Mouse (Mus musculus): ENCODE measurements around the gene Cpox. TPM values are rescaled to one million over a fixed set of nuclear protein-coding genes. Genes with fewer than 3 reads are reported as not detected.

Gene Cpox
- polyA plus RNA-seq, 1 experiment from 2014 or later: 388 TPM

- Histone ChIP-seq H3K4me1 (replicated peaks; ENCODE audit: control insufficient read depth, insufficient read depth, low read length) (peaks cover 44% of the 10 kb centered on the region), H3K36me3 (ENCODE audit: control insufficient read depth, insufficient read depth, low read length) (peaks cover 35% of the 10 kb centered on the region), H3K27me3 (replicated peaks; ENCODE audit: control insufficient read depth, insufficient read depth, low read length) (no peaks in the 10 kb centered on the region), H3K9me3 (ENCODE audit: control insufficient read depth, low read length) (no peaks in the 10 kb centered on the region), H3K4me3 (ENCODE audit: low read depth, low read length) (peak overlapping the region; percentile 100), H3K4me2 (peak overlapping the region; percentile 65), H3K27ac (ENCODE audit: low read depth, low read length) (peak overlapping the region; percentile 91), H3K9ac (ENCODE audit: low read depth, low read length) (peak overlapping the region; percentile 88)
- 63% methylated on average over 13 of the region's 13 CpGs for WGBS
- ATAC-seq (replicated peaks; ENCODE audit: low FRiP score) (no peak), DNase-seq (ENCODE audit: low spot score) (no peak)
Measured at GRCm38 (mm10) chr16:58672396-58672795, 2.3 kb downstream of the Cpox start.

GRCm38 (mm10) chr16:58673811-58674410 is 3.8 kb downstream of the Cpox start:
- H3K27me3 ChIP-seq (replicated peaks; ENCODE audit: control insufficient read depth, insufficient read depth, low read length): no peaks in the 10 kb centered on the region
- H3K27ac ChIP-seq (ENCODE audit: low read depth, low read length): peak overlapping the region; percentile 41; the same call in 1 of the 2 replicates
- peak overlapping the region; percentile 65 for H3K4me2 ChIP-seq
- H3K9me3 ChIP-seq (ENCODE audit: control insufficient read depth, low read length): no peaks in the 10 kb centered on the region
- no peak for DNase-seq (ENCODE audit: low spot score)
- ATAC-seq (replicated peaks; ENCODE audit: low FRiP score): no peak
- WGBS: 91% methylated on average over 15 of the region's 15 CpGs
- H3K36me3 ChIP-seq (ENCODE audit: control insufficient read depth, insufficient read depth, low read length): peaks cover 46% of the 10 kb centered on the region
- H3K9ac ChIP-seq (ENCODE audit: low read depth, low read length): peak overlapping the region; percentile 27
- H3K4me1 ChIP-seq (replicated peaks; ENCODE audit: control insufficient read depth, insufficient read depth, low read length): peaks cover 34% of the 10 kb centered on the region
- peak overlapping the region; percentile 100 for H3K4me3 ChIP-seq (ENCODE audit: low read depth, low read length)

- peak overlapping the region; percentile 100 for H3K4me3 ChIP-seq (ENCODE audit: low read depth, low read length)
- H3K9me3 ChIP-seq (ENCODE audit: control insufficient read depth, low read length): no peaks in the 10 kb centered on the region
- DNase-seq (ENCODE audit: low spot score): no peak
- ATAC-seq (replicated peaks; ENCODE audit: low FRiP score): no peak
- peaks cover 27% of the 10 kb centered on the region for H3K4me1 ChIP-seq (replicated peaks; ENCODE audit: control insufficient read depth, insufficient read depth, low read length)
- no peaks in the 10 kb centered on the region for H3K27me3 ChIP-seq (replicated peaks; ENCODE audit: control insufficient read depth, insufficient read depth, low read length)
- H3K27ac ChIP-seq (ENCODE audit: low read depth, low read length): no peak overlapping the region; the same call in 1 of the 2 replicates
- 93% methylated on average over 13 of the region's 13 CpGs for WGBS
- H3K36me3 ChIP-seq (ENCODE audit: control insufficient read depth, insufficient read depth, low read length): peaks cover 46% of the 10 kb centered on the region
- 0 out of 2 replicates have a peak overlapping the region, but pooled peaks have one; percentile 5 for H3K9ac ChIP-seq (ENCODE audit: low read depth, low read length)
- peak overlapping the region; percentile 65 for H3K4me2 ChIP-seq
Measured at GRCm38 (mm10) chr16:58675256-58675655, 5.2 kb downstream of the Cpox start.

GRCm38 (mm10) chr16:58676156-58676555 is 6.1 kb downstream of the Cpox start:
- Histone ChIP-seq H3K4me1 (replicated peaks; ENCODE audit: control insufficient read depth, insufficient read depth, low read length) (peaks cover 27% of the 10 kb centered on the region), H3K9me3 (ENCODE audit: control insufficient read depth, low read length) (no peaks in the 10 kb centered on the region), H3K27me3 (replicated peaks; ENCODE audit: control insufficient read depth, insufficient read depth, low read length) (no peaks in the 10 kb centered on the region), H3K27ac (ENCODE audit: low read depth, low read length) (no peak overlapping the region), H3K36me3 (ENCODE audit: control insufficient read depth, insufficient read depth, low read length) (peaks cover 49% of the 10 kb centered on the region), H3K4me2 (peak overlapping the region; percentile 53), H3K4me3 (ENCODE audit: low read depth, low read length) (peak overlapping the region; percentile 15; the same call in 1 of the 2 replicates), H3K9ac (ENCODE audit: low read depth, low read length) (0 out of 2 replicates have a peak overlapping the region, but pooled peaks have one; percentile 25)
- 78% methylated on average over 7 of the region's 7 CpGs for WGBS
- ATAC-seq (replicated peaks; ENCODE audit: low FRiP score): peak; percentile 8; the same call in 1 of the 2 replicates
- no peak for DNase-seq (ENCODE audit: low spot score)

- WGBS: 63% methylated on average over 3 of the region's 3 CpGs
- H3K27ac ChIP-seq (ENCODE audit: low read depth, low read length): no peak overlapping the region
- peak; percentile 54 for ATAC-seq (replicated peaks; ENCODE audit: low FRiP score)
- H3K4me2 ChIP-seq: peak overlapping the region; percentile 53
- H3K9ac ChIP-seq (ENCODE audit: low read depth, low read length): peak overlapping the region; percentile 25; the same call in 1 of the 2 replicates
- no peaks in the 10 kb centered on the region for H3K27me3 ChIP-seq (replicated peaks; ENCODE audit: control insufficient read depth, insufficient read depth, low read length)
- peak overlapping the region; percentile 15; the same call in 1 of the 2 replicates for H3K4me3 ChIP-seq (ENCODE audit: low read depth, low read length)
- H3K4me1 ChIP-seq (replicated peaks; ENCODE audit: control insufficient read depth, insufficient read depth, low read length): peaks cover 27% of the 10 kb centered on the region
- peaks cover 49% of the 10 kb centered on the region for H3K36me3 ChIP-seq (ENCODE audit: control insufficient read depth, insufficient read depth, low read length)
- no peak for DNase-seq (ENCODE audit: low spot score)
- no peaks in the 10 kb centered on the region for H3K9me3 ChIP-seq (ENCODE audit: control insufficient read depth, low read length)
Measured at GRCm38 (mm10) chr16:58676633-58677032, 6.5 kb downstream of the Cpox start.

GRCm38 (mm10) chr16:58677491-58677890 is 7.4 kb downstream of the Cpox start:
- WGBS: 88% methylated on average over 5 of the region's 5 CpGs
- no peak for ATAC-seq (replicated peaks; ENCODE audit: low FRiP score)
- peaks cover 45% of the 10 kb centered on the region for H3K36me3 ChIP-seq (ENCODE audit: control insufficient read depth, insufficient read depth, low read length)
- no peaks in the 10 kb centered on the region for H3K9me3 ChIP-seq (ENCODE audit: control insufficient read depth, low read length)
- no peak overlapping the region for H3K4me3 ChIP-seq (ENCODE audit: low read depth, low read length)
- peaks cover 27% of the 10 kb centered on the region for H3K4me1 ChIP-seq (replicated peaks; ENCODE audit: control insufficient read depth, insufficient read depth, low read length)
- H3K9ac ChIP-seq (ENCODE audit: low read depth, low read length): peak overlapping the region; percentile 30; the same call in 1 of the 2 replicates
- H3K4me2 ChIP-seq: peak overlapping the region; percentile 33
- no peak for DNase-seq (ENCODE audit: low spot score)
- no peaks in the 10 kb centered on the region for H3K27me3 ChIP-seq (replicated peaks; ENCODE audit: control insufficient read depth, insufficient read depth, low read length)
- H3K27ac ChIP-seq (ENCODE audit: low read depth, low read length): no peak overlapping the region; the same call in 1 of the 2 replicates

- ATAC-seq (replicated peaks; ENCODE audit: low FRiP score) (no peak), DNase-seq (ENCODE audit: low spot score) (no peak)
- H3K36me3 ChIP-seq (ENCODE audit: control insufficient read depth, insufficient read depth, low read length): peaks cover 44% of the 10 kb centered on the region
- no peaks in the 10 kb centered on the region for H3K27me3 ChIP-seq (replicated peaks; ENCODE audit: control insufficient read depth, insufficient read depth, low read length)
- no peak overlapping the region for H3K27ac ChIP-seq (ENCODE audit: low read depth, low read length)
- H3K4me3 ChIP-seq (ENCODE audit: low read depth, low read length): no peak overlapping the region
- H3K4me2 ChIP-seq: no peak overlapping the region
- 72% methylated on average over 7 of the region's 7 CpGs for WGBS
- peaks cover 23% of the 10 kb centered on the region for H3K4me1 ChIP-seq (replicated peaks; ENCODE audit: control insufficient read depth, insufficient read depth, low read length)
- no peak overlapping the region for H3K9ac ChIP-seq (ENCODE audit: low read depth, low read length)
- no peaks in the 10 kb centered on the region for H3K9me3 ChIP-seq (ENCODE audit: control insufficient read depth, low read length)
Measured at GRCm38 (mm10) chr16:58678660-58679059, 8.6 kb downstream of the Cpox start.

- ATAC-seq (replicated peaks; ENCODE audit: low FRiP score) (peak; percentile 38; the same call in 1 of the 2 replicates), DNase-seq (ENCODE audit: low spot score) (no peak)
- Histone ChIP-seq H3K4me2 (no peak overlapping the region), H3K4me3 (ENCODE audit: low read depth, low read length) (no peak overlapping the region), H3K4me1 (replicated peaks; ENCODE audit: control insufficient read depth, insufficient read depth, low read length) (peaks cover 6% of the 10 kb centered on the region), H3K9ac (ENCODE audit: low read depth, low read length) (no peak overlapping the region), H3K27ac (ENCODE audit: low read depth, low read length) (no peak overlapping the region), H3K36me3 (ENCODE audit: control insufficient read depth, insufficient read depth, low read length) (peaks cover 18% of the 10 kb centered on the region), H3K27me3 (replicated peaks; ENCODE audit: control insufficient read depth, insufficient read depth, low read length) (no peaks in the 10 kb centered on the region), H3K9me3 (ENCODE audit: control insufficient read depth, low read length) (no peaks in the 10 kb centered on the region)
- WGBS: 87% methylated on average over 6 of the region's 6 CpGs
Measured at GRCm38 (mm10) chr16:58682046-58682445, 12.0 kb downstream of the Cpox start.

GRCm38 (mm10) chr16:58682870-58683269 is 12.8 kb downstream of the Cpox start:
- Histone ChIP-seq H3K4me2 (no peak overlapping the region), H3K4me1 (replicated peaks; ENCODE audit: control insufficient read depth, insufficient read depth, low read length) (no peaks in the 10 kb centered on the region), H3K36me3 (ENCODE audit: control insufficient read depth, insufficient read depth, low read length) (peaks cover 10% of the 10 kb centered on the region; the same call in 1 of the 2 replicates), H3K27ac (ENCODE audit: low read depth, low read length) (no peak overlapping the region), H3K9ac (ENCODE audit: low read depth, low read length) (no peak overlapping the region), H3K9me3 (ENCODE audit: control insufficient read depth, low read length) (no peaks in the 10 kb centered on the region), H3K4me3 (ENCODE audit: low read depth, low read length) (no peak overlapping the region), H3K27me3 (replicated peaks; ENCODE audit: control insufficient read depth, insufficient read depth, low read length) (no peaks in the 10 kb centered on the region)
- ATAC-seq (replicated peaks; ENCODE audit: low FRiP score): no peak
- no peak for DNase-seq (ENCODE audit: low spot score)
- 82% methylated on average over 7 of the region's 7 CpGs for WGBS
